Mouse (Mus musculus) heart, embryonic 14.5 days (tissue): ENCODE measurements around the gene Sntg2. TPM values are rescaled to one million over a fixed set of nuclear protein-coding genes. Genes with fewer than 3 reads are reported as not detected.

Source experiments
- ATAC-seq: fragments of 200-750 bp; cut with Nextera tagmentation; 2 replicates; pipeline ENCODE4 v1.8.0; 2017; ENCODE audit warnings: low read depth, moderate TSS enrichment; ENCODE audit not compliant: insufficient number of reproducible peaks, insufficient read depth, low FRiP score
- H3K27ac ChIP-seq, 2 experiments: fragments of 200-500 bp in 1 of 2; fragments of 300-500 bp in 1 of 2; sonication (generic) in 1 of 2; replicated peaks in 1 of 2; 2 replicates each; pipeline ENCODE4 v1.5.1; 2012 to 2014; ENCODE audit warnings: low read depth in 2 of 2, low read length in 2 of 2, control low read depth in 1 of 2, mild to moderate bottlenecking in 1 of 2, mixed read lengths in 1 of 2; ENCODE audit not compliant: control insufficient read depth in 1 of 2, insufficient read depth in 1 of 2
- H3K27me3 ChIP-seq: fragments of 300-500 bp; sonication (generic); 2 replicates; pipeline ENCODE4 v1.6.1; 2014; ENCODE audit warnings: mild to moderate bottlenecking, low read length, control low read depth; ENCODE audit not compliant: control insufficient read depth, insufficient read depth
- H3K36me3 ChIP-seq: fragments of 300-500 bp; sonication (generic); 2 replicates; pipeline ENCODE4 v1.6.1; 2014; ENCODE audit warnings: mild to moderate bottlenecking, control low read depth, low read length, mixed read lengths; ENCODE audit not compliant: control insufficient read depth, insufficient read depth
- H3K4me1 ChIP-seq, 2 experiments: fragments of 200-500 bp in 1 of 2; fragments of 300-500 bp in 1 of 2; sonication (generic) in 1 of 2; 2 replicates each; pipeline ENCODE4 v1.6.1; 2012 to 2014; ENCODE audit warnings: low read length in 2 of 2, control low read depth in 1 of 2, mixed read lengths in 1 of 2; ENCODE audit not compliant: control insufficient read depth in 2 of 2, insufficient read depth in 2 of 2
- H3K4me2 ChIP-seq: fragments of 300-500 bp; sonication (generic); 2 replicates; pipeline ENCODE4 v1.6.1; 2014; ENCODE audit warnings: mild to moderate bottlenecking, low read length
- H3K4me3 ChIP-seq, 2 experiments: fragments of 200-500 bp in 1 of 2; fragments of 300-500 bp in 1 of 2; sonication (generic) in 1 of 2; 2 replicates each; pipeline ENCODE4 v1.5.1; 2012 to 2014; ENCODE audit warnings: low read length in 2 of 2, mild to moderate bottlenecking in 2 of 2, control low read depth in 1 of 2, low read depth in 1 of 2, moderate library complexity in 1 of 2; ENCODE audit not compliant: control insufficient read depth in 1 of 2, insufficient read depth in 1 of 2
- H3K9ac ChIP-seq: fragments of 300-500 bp; sonication (generic); 2 replicates; pipeline ENCODE4 v1.6.1; 2014; ENCODE audit warnings: mild to moderate bottlenecking, low read length
- H3K9me3 ChIP-seq: fragments of 300-500 bp; sonication (generic); 2 replicates; pipeline ENCODE4 v1.6.1; 2016; ENCODE audit warnings: low read length, control low read depth; ENCODE audit not compliant: control insufficient read depth
- WGBS: fragments of 180-500 bp; shearing (Covaris S2); extraction: QIAGEN DNeasy Blood & Tissue Kit; methylation state at CpG from one replicate; pipeline ENCODE4 v1.1.7; 2014; 5-methylcytosine and 5-hydroxymethylcytosine counted together
- polyA plus RNA-seq: library from polyadenylated mRNA; unstranded; fragments of >200 nt; fragmentation: Nextera tagmentation; extraction: Ambion mirVana; gene quantifications from 2 replicates; pipeline ENCODE4 v1.2.1, GENCODE M21; 2014

Gene Sntg2
- polyA plus RNA-seq, 1 experiment from 2014 or later = 4.3 TPM

DNA sequence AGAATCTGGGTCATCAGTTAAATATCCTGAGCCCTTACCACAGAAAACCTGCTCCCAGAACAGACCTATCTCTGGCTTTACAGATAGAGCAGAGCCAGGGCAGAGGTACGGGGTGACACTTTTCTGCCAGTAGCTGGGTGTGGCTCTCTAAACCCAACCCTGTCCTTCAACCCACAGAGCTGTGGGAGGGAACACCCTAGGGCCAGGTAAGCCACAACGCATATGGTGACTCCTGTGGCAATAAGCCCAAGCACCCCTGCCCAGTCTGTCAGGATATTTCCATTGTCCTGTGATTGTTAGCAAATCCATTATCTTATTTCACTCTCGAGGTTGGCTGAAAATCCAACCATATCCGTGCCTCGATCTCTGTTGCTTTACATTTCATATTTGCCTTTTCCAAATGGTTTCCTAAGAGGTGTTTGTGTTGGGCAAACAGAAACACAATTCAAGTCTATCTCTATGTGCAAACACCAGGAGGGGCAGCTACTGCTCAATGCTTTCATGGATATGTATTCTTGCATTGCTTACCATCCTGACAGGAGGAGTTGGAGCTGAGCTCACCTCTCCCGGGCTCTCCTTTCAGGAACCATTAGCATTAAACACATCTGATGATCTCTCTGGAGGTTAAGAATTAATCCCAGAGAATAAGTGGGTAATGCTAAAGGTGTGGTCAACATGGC is 156.3 kb downstream of the Sntg2 start:
- Histone ChIP-seq H3K9me3 (no peaks in the 10 kb centered on the region), H3K27ac (no peak overlapping the region), H3K4me2 (no peak overlapping the region), H3K27me3 (no peaks in the 10 kb centered on the region), H3K4me1 (no peaks in the 10 kb centered on the region), H3K4me3 (no peak overlapping the region), H3K36me3 (no peaks in the 10 kb centered on the region), H3K9ac (no peak overlapping the region)
- 82% methylated on average over 6 of the region's 6 CpGs for WGBS
- no peak for ATAC-seq

DNA sequence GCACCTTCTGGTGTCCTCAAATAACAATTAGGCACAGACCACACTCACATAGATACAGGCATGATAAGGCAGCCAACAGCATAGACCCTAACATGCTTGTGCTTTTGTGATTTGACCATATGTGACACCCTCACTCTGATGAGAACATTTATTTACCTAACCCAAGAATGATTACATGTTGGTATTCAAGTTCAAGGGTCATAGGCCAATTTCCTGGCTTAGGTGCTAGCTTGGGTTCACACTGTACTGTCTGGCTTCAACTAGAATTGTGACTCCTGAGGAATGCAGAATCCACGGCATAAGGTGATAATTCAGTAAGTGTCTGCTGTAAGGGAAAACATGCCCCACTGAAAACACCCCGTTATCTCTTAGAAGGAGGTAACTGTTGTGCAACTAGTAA is 158.4 kb downstream of the Sntg2 start:
- no peaks in the 10 kb centered on the region for H3K9me3 ChIP-seq
- H3K4me1 ChIP-seq = no peaks in the 10 kb centered on the region
- no peak overlapping the region for H3K4me2 ChIP-seq
- ATAC-seq = no peak
- no peaks in the 10 kb centered on the region for H3K27me3 ChIP-seq
- no peak overlapping the region for H3K9ac ChIP-seq
- WGBS = 52% methylated on average over 2 of the region's 2 CpGs
- no peak overlapping the region for H3K4me3 ChIP-seq
- H3K36me3 ChIP-seq = no peaks in the 10 kb centered on the region
- no peak overlapping the region for H3K27ac ChIP-seq

DNA sequence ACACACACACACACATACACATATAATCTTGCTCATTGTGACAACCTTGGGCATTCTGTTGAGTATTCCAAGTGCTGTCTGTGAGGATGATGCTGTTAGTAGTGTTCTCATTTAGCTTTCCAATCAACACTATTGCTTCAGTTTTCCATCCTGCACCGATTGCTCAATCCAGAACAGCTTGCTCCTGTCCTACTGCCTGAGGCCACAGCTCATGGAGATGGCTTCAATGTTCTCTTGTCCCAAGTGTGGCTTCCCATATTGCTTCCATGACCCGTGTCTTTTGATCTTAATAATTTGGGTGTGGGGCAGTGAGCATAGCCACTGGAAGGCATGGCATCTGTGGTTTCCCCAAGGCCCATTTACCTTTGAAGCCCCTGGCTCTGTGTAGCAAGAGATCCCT is 162.8 kb downstream of the Sntg2 start:
- H3K36me3 ChIP-seq = no peaks in the 10 kb centered on the region
- WGBS = 82% methylated on average over 2 of the region's 2 CpGs
- H3K4me1 ChIP-seq = peaks cover 3 to 4% of the 10 kb centered on the region in 2 experiments; a peak in 3 of 4 replicates
- H3K27ac ChIP-seq = no peak overlapping the region
- ATAC-seq = no peak
- no peak overlapping the region for H3K4me2 ChIP-seq
- H3K4me3 ChIP-seq = no peak overlapping the region
- no peak overlapping the region for H3K9ac ChIP-seq
- no peaks in the 10 kb centered on the region for H3K27me3 ChIP-seq
- H3K9me3 ChIP-seq = no peaks in the 10 kb centered on the region

DNA sequence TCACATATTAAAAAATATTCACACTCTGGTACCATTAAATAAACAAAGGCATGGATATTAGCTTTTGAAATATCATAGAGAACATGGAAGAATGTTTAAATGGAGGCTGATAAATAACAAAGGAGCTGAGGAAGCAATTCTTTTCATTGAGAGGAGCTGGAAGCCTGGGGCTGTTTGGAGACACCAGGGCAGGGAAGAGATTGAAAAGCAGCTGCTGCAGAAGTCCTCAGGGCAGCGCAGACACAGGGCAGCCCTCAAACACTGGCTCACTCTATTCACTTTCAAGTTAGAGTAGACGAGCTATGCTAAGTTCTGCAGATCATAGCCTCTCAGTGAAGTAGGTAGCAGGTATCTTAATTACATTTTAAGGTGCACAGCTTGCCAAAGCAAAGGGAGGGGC is 164.6 kb downstream of the Sntg2 start:
- Histone ChIP-seq H3K36me3 (no peaks in the 10 kb centered on the region), H3K9ac (no peak overlapping the region), H3K27me3 (no peaks in the 10 kb centered on the region), H3K9me3 (no peaks in the 10 kb centered on the region), H3K4me1 (peaks cover 5 to 13% of the 10 kb centered on the region in 2 experiments), H3K4me3 (no peak overlapping the region), H3K4me2 (no peak overlapping the region), H3K27ac (no peak overlapping the region)
- no peak for ATAC-seq
- WGBS = 59% methylated on average over 2 of the region's 2 CpGs

DNA sequence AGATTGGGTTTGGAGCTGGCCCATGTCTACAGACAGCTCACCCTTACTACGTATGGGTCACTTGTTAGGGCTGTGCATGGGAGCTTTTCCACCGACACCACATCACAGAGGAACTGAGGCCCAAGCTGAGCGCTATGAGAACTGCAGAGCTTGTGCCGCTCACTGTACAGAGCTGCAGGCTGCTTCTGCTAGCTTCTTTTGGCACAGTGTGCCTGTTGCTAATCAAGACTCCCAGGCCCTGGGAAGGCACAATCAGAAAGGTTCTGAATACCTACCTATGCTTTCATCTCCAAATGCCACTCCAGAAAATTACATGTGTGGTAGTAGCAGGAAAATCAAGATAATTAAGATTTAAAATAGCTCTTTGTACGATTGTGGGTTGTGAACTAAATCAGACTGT is 165.1 kb downstream of the Sntg2 start:
- 62% methylated on average over 5 of the region's 5 CpGs for WGBS
- Histone ChIP-seq H3K27ac (no peak overlapping the region; a peak in 1 of 4 replicates), H3K9ac (no peak overlapping the region), H3K4me1 (peaks cover 5 to 13% of the 10 kb centered on the region in 2 experiments), H3K4me3 (no peak overlapping the region), H3K9me3 (no peaks in the 10 kb centered on the region), H3K36me3 (no peaks in the 10 kb centered on the region), H3K27me3 (no peaks in the 10 kb centered on the region), H3K4me2 (no peak overlapping the region)
- ATAC-seq = no peak

DNA sequence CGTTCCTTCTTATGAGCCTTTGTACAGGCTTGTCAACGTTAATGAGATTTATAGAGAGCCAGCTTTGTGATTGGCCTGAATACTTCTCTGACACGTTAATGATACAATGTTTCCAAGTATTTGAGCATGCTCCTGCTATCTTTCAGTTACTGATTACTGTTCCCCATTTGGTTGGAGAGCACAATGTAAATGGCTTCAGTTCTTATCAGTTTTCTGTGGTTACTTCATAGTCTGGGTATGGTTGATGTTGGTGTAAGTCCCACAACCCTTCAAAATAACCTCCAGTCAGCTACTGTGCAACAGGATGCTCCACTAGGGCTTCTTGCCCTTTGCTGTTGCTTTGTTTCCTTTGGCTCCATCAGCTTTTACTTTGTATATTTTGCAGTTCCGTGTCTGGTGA is 168.7 kb downstream of the Sntg2 start:
- H3K27me3 ChIP-seq = no peaks in the 10 kb centered on the region
- no peaks in the 10 kb centered on the region for H3K36me3 ChIP-seq
- H3K9ac ChIP-seq = no peak overlapping the region
- 27% methylated on average over 4 of the region's 4 CpGs for WGBS
- H3K4me3 ChIP-seq = no peak overlapping the region
- H3K9me3 ChIP-seq = no peaks in the 10 kb centered on the region
- no peak overlapping the region for H3K4me2 ChIP-seq
- H3K4me1 ChIP-seq = peaks cover 7 to 13% of the 10 kb centered on the region in 2 experiments
- ATAC-seq = peak; percentile 80
- H3K27ac ChIP-seq = peak overlapping the region; percentile 55 to 77; a peak in 3 of 4 replicates

DNA sequence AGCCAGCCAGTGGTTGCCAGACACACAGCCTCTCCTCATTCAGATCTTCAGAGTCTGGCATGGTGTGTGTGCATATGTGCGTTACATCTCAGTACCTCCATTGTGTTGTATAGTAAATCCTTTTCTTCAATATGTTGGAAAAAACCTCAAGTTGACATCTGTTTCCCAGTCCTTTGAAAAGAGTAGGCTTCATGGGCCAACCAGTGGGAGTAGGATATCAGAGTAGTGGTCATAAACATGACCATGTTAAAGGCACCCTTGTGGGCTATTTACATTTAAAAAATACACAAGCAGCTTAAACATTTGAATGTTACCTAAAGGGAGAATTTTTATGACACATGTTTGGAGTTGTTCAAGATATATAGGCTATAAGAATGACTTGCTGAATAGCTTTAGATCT is 170.4 kb downstream of the Sntg2 start:
- H3K27me3 ChIP-seq = no peaks in the 10 kb centered on the region
- no peak for ATAC-seq
- WGBS = 90% methylated on average over 1 of the region's 1 CpGs

DNA sequence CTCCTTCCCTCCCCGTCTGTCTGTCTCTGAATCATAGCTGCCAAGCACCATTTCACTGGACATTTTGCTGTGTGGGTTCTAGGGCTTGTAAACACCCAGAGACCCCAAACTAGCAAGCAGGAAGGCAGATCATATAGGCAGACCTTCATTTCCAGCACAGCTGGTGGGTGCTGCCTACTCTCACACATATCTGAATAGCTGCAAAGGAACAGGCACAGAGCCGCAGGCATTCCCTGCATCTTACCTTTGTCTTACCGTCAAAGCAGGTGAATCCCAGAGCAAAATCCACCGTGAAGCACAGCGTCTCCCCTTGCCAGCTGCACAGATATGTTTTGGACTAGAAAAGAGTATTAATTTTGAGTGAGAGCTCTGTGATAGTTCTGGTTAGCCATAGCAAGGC is 172.1 kb downstream of the Sntg2 start:
- Histone ChIP-seq H3K36me3 (no peaks in the 10 kb centered on the region), H3K27me3 (no peaks in the 10 kb centered on the region), H3K4me1 (peaks cover 4 to 13% of the 10 kb centered on the region in 2 experiments; a peak in 3 of 4 replicates), H3K4me2 (no peak overlapping the region), H3K27ac (no peak overlapping the region), H3K4me3 (no peak overlapping the region), H3K9me3 (no peaks in the 10 kb centered on the region), H3K9ac (no peak overlapping the region)
- 83% methylated on average over 5 of the region's 5 CpGs for WGBS
- no peak for ATAC-seq

More for the DNA sequence above, 170.4 kb downstream of the Sntg2 start:
- Histone ChIP-seq H3K27ac (no peak overlapping the region), H3K4me3 (no peak overlapping the region), H3K9me3 (no peaks in the 10 kb centered on the region), H3K36me3 (no peaks in the 10 kb centered on the region), H3K4me2 (no peak overlapping the region), H3K4me1 (peaks cover 7 to 13% of the 10 kb centered on the region in 2 experiments; a peak in 3 of 4 replicates), H3K9ac (no peak overlapping the region)
